Mouse (Mus musculus): Measurements from ENCODE around the gene Cdc42se2. TPM values are rescaled to one million over a fixed set of nuclear protein-coding genes. Genes with fewer than 3 reads are reported as not detected.

Cdc42se2 gene
- total RNA-seq, 2 experiments from 2014 or later, result 14.4 to 19.6 TPM

- Histone ChIP-seq H3K27ac (no peak overlapping the region), H3K4me3 (no peak overlapping the region)
- intact Hi-C loops (cut with DNase I), result no loop called here
- DNase-seq, result no peak
- TF ChIP-seq CTCF (IDR thresholded peaks at IDR 0.05), result no peak
Measured at GRCm38 (mm10) chr11:54679141-54679540, 108.3 kb downstream of the Cdc42se2 start.

GRCm38 (mm10) chr11:54675792-54676489 is 111.5 kb downstream of the Cdc42se2 start:
- TF ChIP-seq CTCF (IDR thresholded peaks at IDR 0.05), result no peak
- Histone ChIP-seq H3K27ac (no peak overlapping the region), H3K4me3 (no peak overlapping the region)
- DNase-seq, result no peak
- intact Hi-C loops (cut with DNase I), result no loop called here

- intact Hi-C loops (cut with DNase I), result no loop called here
- DNase-seq, result no peak
- Histone ChIP-seq H3K27ac (no peak overlapping the region), H3K4me3 (no peak overlapping the region)
- TF ChIP-seq CTCF (IDR thresholded peaks at IDR 0.05), result no peak
Measured at GRCm38 (mm10) chr11:54673575-54674298, 113.7 kb downstream of the Cdc42se2 start.

Other genes with a start within 250 kb of the Cdc42se2 start
- 10 to 100 TPM; 18.7 to 30.6 TPM for gene Lyrm7, start 73.2 kb upstream of the Cdc42se2 start, total RNA-seq (2021)
- 100 to 1,000 TPM; 186 to 220 TPM for gene Hint1, start 78.7 kb upstream of the Cdc42se2 start, total RNA-seq (2021)
- 100 to 1,000 TPM in 1 of 2 experiments, 10 to 100 TPM in 1; 46.5 to 139 TPM for gene Gpx3, start 114.8 kb upstream of the Cdc42se2 start, total RNA-seq (2021)
- 10 to 100 TPM; 29.8 to 31.7 TPM for gene Tnip1, start 175.2 kb upstream of the Cdc42se2 start, total RNA-seq (2021)
- 100 to 1,000 TPM; 166 to 187 TPM for gene Anxa6, start 245.8 kb upstream of the Cdc42se2 start, total RNA-seq (2021)